Mouse (Mus musculus) monocyte, adult 59 days (primary cell): ENCODE results near the gene Lce3f. TPM values are rescaled to one million over a fixed set of nuclear protein-coding genes. Genes with fewer than 3 reads are reported as not detected.

ENCODE experiments used
- total RNA-seq, 2 experiments: library from RNA; stranded (reverse); gene quantifications; one replicate each; pipeline ENCODE4 v1.2.4; 2023

Lce3f gene
- total RNA-seq = not detected

DNA sequence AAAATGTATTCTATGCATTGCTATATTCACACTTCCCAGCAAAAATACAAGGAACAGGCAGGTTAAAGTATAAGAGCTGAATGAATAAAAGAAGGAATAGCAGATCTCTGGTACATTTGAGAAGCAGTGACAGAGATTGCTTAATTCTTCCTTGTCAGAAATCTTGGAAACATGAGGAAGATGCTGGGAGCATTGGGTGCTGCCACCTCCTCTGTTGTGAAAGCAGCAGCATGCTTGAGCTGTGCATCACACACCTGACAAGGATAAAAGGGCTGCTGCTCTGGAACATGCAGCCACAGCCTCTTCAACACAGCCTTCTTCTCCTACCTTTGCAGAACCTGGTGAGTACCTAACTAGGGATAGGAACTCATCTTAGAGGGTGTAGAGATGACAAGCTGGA lies at the start of gene Lce3f:
Lce3f (plus strand) TSS at position 301 of the 400 bp plus-strand sequence.

GRCm38 (mm10) chr3:92944186-92944585 lies 47.8 kb upstream of the Lce3f start, which contains the start of gene Lce3c:
Gene Lce3c, plus strand, starts transcription at chr3:92944486.

GRCm38 (mm10) chr3:92957090-92957489 lies 34.9 kb upstream of the Lce3f start, which contains the start of gene Lce3d:
Gene Lce3d, plus strand, starts transcription at chr3:92957390.

GRCm38 (mm10) chr3:92966761-92967160 lies 25.3 kb upstream of the Lce3f start, which contains the start of gene Lce3e:
Gene Lce3e, plus strand, starts transcription at chr3:92967061.

GRCm38 (mm10) chr3:93015460-93016104 lies 23.6 kb downstream of the Lce3f start, which contains the start of gene Crct1:
Gene Crct1, minus strand, starts transcription at chr3:93015687.

GRCm38 (mm10) chr3:93018960-93019359 lies 26.9 kb downstream of the Lce3f start, which contains the start of gene Lce1m:
Gene Lce1m, minus strand, starts transcription at chr3:93019060.

Other genes with a start within 250 kb of the Lce3f start
- gene Lce1g, start 239.9 kb upstream of the Lce3f start, total RNA-seq = not detected
- gene Lce1h, start 227.2 kb upstream of the Lce3f start, total RNA-seq = not detected
- gene Lce1i, start 213.3 kb upstream of the Lce3f start, total RNA-seq = not detected
- not detected for gene Lce1j, start 201.7 kb upstream of the Lce3f start, total RNA-seq
- not detected for gene Lce1k, start 184.3 kb upstream of the Lce3f start, total RNA-seq
- gene Kprp, start 165.0 kb upstream of the Lce3f start, total RNA-seq = not detected
- not detected for gene Lce1l, start 140.9 kb upstream of the Lce3f start, total RNA-seq
- gene 2310050C09Rik, start 122.0 kb upstream of the Lce3f start, total RNA-seq = not detected
- not detected for gene Lce3a, start 66.0 kb upstream of the Lce3f start, total RNA-seq
- gene Lce3b, start 59.2 kb upstream of the Lce3f start, total RNA-seq = not detected
- gene Lce3c, start 47.7 kb upstream of the Lce3f start, total RNA-seq = not detected
- not detected for gene Lce3d, start 34.8 kb upstream of the Lce3f start, total RNA-seq
- gene Lce3e, start 25.2 kb upstream of the Lce3f start, total RNA-seq = not detected
- gene Crct1, start 23.5 kb downstream of the Lce3f start, total RNA-seq = not detected
- gene Lce1m, start 26.8 kb downstream of the Lce3f start, total RNA-seq = not detected
- not detected for gene Gm4858, start 76.6 kb downstream of the Lce3f start, total RNA-seq
- not detected for gene Crnn, start 152.6 kb downstream of the Lce3f start, total RNA-seq
- gene Flg2, start 205.1 kb downstream of the Lce3f start, total RNA-seq = not detected